Mouse (Mus musculus) A20 (cell line): ENCODE data around the gene Auts2.

Source experiments
- DNase-seq: peaks from one replicate; pipeline ENCODE4 v3.0.0-alpha.2; 2011; ENCODE audit warnings: low read depth, low spot score

The Auts2 gene

DNA sequence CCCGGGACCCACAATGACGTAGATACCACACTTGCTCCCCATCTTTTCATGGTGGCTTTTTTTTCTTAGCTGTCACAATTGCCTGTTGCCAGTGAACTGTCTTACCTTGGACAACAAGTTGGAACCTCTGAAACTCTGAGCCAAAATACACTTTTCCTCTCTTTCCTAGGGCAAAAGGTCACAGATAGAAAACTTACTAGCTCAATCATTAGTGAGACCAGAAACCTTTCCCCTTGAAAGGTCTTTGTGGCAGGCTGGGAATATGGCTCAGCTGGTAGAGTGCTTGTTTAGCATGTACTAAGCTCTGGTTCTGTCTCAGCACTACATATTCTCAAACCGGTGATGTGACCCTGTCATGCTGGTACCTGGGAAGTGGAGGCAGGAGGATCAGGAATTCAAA lies 93.1 kb downstream of the Auts2 start:
- no peak for DNase-seq

DNA sequence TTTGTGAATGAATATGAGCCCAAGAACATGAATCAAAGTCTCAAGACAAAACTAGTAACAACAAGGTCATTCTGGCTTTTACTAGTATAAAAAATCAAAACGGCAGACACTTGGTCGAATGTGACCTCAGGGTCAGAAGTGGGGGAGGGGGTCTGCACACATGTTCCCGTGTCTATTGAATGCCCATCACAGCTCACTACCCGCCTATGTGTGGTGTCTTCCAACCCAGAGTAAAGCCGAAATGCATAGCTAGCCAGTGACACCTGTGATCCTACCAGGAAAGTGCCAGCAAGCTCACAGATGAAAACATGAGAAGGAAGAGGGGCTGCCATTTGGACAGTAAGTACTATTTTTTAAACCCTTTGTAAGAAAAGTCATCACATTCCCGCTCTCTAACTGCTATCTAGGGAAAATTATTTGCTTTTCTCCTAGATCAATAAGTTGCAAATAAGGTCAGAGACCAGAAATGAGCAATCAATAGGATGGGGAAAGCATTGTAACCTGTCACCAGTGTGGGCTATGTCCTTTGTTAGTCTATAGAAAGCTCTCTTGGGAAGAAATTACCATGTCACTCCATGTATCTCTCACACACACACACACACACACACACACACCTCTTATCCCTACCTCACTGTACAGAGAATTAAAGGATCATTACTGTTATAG lies 94.6 kb downstream of the Auts2 start:
- no peak for DNase-seq

DNA sequence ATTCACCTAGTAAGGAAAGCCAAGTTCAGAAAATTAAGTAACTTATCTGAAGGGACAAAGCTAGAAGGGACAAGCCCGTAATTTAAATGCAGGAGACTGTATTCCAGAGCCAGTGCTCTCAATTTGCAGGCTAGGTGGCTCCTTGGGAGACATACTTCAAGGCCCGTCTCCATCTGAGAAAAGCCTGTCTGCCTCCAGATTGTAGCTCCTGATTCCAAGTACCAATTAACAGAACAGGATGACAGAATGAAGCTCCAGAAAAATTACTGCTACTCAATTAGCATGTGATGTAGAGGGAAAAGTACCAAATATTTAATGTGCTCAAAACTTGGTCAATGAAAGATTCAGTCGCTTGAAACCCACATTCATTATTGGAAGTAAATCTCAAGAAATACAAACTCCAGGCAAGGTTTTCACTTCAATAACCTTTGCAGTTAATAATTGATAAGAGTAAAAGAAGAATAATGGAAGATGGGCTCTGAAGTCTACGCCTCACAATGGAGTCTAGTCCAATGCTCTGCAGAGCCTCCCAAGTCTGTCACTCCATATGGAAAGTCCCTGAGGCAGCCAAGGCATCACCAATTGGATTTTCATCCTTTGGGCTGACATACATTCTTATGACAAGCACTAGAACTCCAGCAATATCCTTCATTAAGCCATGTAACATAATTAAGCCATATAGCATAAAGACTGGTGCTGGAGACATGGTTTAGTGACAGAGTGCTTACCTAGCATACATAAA lies 97.8 kb downstream of the Auts2 start:
- no peak for DNase-seq

DNA sequence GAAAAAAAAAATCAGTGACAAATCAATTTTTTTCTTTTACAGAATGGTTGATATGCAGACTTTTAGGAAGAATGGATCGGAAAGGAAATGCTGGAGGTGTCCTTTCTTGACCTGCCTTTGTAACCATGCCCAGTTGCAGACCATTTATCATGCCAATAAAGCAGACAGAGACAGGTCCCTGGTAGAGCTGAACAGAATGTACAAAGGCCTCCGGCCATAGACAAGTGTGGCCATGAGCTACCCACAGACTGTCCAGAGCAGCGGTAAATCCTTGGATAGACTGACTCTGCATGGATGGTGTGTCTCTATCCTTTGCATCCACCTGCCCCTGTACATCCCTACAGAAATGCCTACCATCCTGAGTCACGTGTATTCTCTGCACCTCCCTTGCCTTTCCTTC lies 100.2 kb downstream of the Auts2 start:
- no peak for DNase-seq

DNA sequence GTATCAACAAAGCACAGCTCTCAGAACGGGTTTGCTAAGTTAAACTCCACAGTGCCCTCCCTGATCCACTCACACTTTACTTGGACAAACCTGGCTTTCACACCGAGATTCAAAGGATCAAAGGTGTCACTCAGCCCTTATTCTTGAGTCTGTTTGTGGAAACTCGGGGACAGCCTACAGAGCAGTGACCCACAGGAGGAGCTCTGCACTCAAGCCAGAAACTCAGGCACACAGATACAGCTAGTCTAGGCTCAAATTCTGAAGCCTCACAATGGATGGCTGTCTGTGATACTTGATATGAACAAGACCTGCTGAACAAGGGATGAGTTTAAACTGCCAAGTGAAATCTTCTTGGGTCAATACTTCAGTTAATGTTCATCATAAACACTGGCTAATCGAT lies 104.7 kb downstream of the Auts2 start:
- no peak for DNase-seq

DNA sequence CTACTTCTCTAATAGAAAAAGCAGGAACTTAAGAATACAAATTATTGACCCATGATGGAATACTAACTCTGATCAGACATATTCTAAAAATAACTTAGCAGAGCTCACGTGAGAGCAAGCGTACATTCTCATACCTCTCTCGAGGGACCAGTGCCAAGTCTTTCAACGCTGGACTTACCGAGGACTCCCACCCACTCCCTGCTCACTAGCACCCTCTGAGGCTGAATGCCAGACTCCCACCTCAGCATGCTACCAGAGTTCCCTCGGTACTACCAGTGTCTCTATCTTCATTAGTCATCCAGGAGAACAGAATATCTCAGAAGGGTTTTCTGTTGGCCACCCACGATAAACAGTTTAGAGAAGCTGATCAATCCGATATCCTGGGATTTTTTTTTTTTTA lies 105.2 kb downstream of the Auts2 start:
- no peak for DNase-seq

DNA sequence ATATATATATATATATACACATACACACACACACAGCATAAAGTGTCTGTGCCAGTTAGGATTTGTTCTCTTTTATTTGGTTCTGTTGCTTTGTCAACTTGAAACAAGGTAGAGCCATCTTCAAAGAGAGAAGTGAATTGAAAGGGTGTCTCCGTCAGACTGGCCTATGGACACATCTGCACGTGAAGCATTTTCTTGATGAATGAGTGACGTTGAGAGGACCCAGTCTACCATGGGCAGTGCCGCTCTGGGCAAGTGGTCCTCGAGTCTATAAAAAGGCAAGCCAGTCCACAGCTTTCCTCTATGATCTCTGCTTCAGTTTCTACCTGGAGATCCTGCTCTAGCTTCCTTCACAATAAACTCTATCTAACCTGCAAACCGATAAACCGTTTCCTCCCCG lies 105.7 kb downstream of the Auts2 start:
- no peak for DNase-seq

DNA sequence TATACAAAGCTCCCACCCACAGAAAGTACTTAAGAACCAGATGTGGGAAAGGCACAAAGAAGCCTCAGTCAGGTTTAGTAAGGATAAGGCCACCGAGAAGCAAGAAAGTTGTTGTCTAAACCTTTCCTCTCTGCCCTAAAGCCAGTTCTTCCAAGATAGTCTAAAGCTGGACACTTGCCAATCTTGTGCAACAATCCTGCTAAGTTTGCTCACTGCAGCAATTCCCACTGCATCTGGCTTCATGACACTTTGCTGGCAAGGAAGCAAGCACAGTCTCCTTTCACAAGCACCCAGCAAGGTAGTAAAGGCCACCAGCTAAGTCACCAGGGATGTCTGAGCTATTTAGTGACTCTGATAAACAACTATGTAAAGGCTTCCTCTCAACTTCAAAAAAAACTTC lies 106.2 kb downstream of the Auts2 start:
- DNase-seq: no peak

DNA sequence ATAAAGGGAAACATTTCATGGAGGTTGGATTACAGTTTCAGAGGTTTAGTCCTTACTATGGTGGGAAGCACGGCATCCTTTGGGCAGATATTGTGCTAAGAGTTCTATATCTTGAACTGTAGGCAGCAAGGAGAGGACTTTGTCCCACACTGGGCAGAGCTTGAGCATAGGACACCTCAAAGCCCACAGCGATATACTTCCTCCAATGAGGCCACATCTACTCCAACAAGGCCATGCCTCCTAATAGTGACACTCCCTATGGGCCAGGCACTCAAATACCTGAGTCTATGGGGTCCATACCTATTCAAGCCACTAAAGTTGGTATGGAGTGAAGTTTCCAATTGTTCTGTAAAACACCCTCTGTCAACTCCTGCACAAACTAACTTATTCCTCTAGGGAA lies 106.7 kb downstream of the Auts2 start:
- DNase-seq: no peak

DNA sequence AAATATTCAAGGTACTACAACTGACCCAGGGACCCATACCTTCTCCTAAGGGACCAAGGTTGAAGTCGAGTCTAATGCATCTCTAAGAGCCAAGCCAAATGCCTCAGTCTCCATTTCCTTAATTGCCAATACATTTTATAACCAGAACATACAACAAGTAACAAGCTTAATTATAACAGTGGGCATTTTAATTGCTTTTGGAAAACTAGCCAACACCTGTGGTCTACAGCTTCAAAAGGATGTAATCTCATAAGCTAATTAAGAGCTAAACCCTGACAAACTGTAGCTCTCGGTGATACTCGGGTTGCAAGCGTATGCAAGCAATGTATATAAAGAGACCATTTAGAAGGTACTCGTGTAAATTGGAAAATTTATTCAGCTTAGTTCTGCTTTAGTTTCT lies 107.7 kb downstream of the Auts2 start:
- no peak for DNase-seq

DNA sequence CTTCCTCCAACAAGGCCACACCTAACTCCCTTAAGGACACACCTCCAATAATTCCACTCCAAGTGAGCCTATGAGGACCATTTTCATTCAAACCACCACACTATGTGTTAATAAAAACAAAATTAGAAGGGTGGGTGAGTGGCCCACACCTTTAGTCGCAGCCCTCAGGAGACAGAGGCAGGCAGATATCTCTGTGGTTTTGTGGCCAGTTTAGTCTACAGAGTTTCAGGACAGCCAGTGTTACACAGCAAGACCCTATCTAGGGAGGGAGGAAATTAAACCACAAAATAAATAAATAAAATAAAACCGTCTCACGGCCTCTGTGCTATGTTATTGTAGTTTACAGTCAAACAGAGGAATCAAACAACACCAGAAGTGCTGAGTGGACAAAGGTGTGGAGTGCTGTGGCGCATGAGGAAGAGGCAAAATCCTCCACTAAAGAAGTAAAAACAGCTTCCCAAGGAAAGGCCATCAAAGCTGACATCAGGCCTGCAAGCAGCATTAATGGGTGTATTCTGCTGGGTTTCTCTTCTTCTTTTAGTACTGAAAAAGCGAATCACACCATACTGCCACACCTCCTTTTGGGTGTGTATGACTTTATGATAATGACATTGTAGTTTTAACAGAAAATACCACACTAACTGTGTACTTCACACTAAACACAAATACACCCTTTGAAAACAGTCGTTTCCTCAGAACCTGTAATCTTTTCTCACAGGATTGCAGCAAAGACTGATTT lies 109.6 kb downstream of the Auts2 start:
- DNase-seq: no peak

DNA sequence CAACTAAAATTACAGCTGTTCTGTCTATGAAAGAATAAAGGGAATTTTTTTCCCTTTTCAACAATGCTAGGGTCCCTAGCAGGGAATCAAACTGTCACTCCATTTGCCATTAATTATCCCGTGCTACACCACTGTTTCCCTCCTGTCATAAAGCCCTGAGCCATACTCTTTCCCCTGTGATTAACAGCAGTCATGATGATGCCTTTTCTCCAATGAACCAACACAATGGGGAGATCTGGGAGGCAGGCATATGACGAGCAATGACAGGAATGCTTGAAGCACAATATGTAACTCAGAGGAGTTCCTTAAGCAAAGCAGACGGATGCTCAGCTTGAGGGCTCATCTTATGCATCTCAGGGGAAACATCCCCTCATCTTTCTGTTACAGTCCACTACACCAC lies 113.8 kb downstream of the Auts2 start:
- no peak for DNase-seq

DNA sequence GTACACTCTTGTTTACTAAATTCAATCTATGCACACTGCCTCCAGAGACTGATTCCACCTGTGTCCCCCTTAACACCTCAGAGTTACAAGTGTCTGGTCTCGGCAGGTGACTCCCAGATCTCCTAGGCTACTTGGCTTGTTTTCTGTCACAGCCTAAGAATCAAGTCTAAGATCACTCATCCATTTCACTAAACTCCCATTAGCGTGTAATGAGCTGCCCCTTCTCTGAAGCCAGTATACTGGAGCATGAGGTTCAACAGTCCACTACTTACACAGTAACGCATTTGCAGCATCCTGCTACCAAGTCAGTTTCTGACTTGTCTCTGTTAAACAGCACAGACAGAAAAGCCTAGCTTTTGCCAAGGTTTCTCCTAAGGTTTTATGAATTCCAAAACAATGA lies 116.8 kb downstream of the Auts2 start:
- DNase-seq: no peak

DNA sequence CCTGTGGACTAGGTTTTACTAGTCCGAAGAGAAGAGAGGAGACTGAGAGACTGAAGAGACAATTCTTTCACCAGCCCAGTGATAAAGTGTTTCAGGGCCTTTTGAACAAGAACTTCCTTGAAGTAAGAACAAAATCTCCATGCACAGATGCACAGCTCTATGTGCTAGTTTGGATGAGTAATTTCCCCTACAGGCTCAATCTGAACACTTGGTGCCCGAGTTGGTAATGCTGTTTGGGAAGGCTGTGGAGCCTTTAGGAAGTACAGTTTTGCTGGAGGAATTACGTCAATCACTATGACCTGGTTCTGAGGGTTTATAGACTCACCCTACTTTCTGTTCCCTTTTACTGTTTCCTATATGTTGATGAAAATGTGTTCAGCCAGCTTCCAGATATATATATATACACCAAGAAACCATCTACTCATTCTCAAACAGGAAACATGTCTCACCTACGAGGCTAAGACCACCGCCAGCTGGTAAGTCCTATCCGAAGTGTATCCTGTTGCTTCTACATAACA lies 117.3 kb downstream of the Auts2 start:
- no peak for DNase-seq

DNA sequence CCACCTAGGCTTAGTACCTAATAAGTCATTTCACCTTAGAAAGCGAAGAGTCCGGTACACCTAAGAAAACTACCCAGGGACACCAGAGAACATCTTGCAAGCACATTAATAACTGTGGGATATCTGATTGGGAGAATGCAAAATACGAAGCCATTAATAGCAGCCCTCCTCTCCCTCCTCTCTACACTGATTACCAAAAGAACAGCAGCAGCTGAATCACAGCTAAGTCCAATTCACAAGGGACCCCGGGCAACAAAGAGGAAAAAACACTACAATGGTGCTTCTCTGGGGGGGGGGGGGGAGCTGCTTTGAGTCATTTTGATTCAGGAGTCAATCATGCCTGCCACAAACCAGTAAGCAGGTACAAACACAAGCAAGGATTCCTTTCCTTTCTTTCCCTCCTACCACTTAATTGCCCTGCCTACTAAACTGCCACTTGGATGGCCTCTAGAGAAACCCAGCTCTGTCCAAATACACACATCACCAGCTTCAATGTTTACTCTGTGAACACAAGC lies 132.7 kb downstream of the Auts2 start:
- DNase-seq: no peak

DNA sequence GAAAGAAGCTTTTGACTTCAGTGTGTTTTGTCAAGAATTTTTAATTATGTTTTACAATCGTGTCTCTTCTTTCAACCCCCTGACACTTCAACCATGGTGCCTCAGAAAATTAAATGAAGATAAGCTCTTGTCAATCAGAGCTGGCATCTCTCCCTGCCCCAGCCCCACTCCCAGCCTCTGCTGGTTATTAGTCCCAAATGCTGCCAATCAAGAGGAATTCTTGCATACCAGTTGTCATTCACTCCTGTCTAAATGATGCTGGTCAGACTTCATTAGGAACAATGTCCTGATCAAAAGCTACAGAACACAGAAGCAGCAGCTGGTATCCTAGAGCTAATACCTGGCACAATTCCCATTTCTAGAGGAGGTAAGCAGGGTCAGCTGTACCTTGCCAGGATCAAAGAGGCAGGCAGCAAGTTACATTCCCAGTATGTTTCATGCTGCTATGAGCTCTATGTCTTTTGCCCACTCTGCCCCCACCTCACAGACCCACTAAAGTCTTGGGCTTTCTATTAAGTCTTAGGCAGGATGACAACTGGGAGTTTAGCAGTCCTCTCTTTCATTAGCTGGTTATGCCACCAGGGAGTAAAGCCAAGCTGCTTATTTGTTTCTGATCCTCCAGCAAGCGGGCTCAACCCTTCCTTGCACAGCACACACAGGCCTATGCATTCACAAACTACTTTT lies 134.1 kb downstream of the Auts2 start:
- DNase-seq: no peak

DNA sequence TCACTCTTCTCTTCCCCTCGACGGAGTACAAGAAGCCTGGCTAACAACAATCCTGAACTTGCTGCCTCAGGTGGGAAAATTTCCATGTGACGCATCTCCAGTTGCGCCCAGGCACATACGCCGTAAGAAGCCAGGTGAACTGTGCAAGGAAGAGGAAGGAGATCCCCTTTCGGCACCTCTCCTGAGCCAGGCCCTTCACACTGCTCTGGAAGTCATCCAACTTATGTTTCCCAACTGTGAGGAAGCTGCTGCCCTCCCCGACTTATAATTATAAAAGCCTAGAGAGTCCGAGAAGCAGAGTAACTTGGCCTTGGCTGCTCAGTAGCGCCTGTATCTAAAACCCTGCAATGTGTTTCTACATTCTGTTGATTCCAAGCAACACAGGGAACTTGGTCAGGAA lies 142.6 kb downstream of the Auts2 start:
- DNase-seq: no peak

DNA sequence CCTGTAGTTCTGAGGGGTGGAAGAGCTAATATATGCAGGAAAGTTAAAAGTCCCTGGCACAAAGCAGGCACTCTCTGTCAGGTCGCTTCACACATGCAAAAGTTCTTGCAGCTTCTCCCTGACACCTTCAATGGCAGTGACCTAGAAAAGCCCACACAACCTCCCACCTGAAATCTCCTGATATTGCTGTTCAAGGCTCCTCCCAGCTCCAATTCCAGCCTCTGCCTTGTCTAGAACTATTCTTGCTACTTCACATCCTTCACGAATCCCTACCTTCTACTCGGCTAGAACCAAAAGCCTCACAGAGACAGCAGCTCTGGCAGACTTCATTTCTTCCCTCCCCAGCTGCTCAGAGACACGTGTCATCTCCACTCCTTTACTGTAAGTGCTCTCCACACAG lies 143.7 kb downstream of the Auts2 start:
- no peak for DNase-seq

DNA sequence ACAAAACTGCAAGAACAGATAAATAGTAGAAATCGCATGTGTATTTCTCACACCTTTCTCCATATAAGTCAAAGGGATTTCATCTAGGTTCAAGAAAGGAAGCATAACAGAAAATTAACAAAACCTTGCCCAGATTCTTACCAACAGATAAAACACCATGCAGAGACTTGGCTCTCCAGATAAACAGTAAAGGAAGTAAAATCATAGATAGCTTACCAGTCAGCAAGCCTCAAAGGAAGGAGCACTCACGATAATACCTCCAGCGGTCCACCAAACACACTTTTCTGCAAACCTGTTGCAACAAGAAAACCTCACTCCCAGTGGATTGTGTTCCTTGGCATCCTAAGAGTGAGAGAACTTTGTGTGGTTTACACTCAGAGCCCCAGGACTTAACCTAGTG lies 147.2 kb downstream of the Auts2 start:
- no peak for DNase-seq

DNA sequence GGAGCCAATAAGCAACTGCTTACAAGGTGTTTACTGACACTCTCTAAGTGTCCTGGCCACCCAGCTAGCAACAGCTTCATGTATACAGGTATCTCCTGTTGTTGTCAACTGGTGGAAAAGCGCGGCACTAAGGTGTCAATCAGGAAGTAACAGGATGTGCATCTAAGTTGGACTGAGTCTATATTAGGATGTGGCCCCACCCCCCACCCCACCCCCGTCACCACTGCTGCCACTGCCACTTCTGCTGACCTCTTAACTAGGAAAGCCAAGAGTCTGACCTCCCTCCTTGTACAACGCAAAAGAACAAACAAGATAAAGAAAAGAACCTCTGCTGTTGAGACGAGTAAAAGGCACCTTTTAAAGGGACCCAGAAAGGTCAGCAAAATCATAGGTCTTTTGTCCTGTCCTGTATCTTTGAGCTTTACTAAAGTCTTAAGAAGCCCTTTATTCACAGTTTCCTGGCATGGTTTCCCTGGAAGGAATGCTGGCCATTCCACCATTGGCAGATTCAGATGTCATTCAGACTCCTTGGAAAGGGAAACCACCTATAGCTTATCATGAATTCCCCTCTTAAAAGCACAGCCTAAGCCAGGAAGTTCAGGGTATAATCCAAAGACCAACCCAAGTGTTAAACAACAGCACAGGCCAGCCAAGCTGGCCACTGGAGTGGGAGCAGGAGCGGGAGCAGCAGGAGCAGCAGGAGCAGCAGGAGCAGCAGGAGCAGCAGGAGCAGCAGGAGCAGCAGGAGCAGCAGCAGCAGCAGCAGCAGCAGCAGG lies 148.2 kb downstream of the Auts2 start:
- no peak for DNase-seq
